Mouse (Mus musculus): ENCODE measurements around the gene Rgs10.
A peak's percentile ranks its signal among the peaks of the same experiment; 100 is the strongest.

The Rgs10 gene

DNA sequence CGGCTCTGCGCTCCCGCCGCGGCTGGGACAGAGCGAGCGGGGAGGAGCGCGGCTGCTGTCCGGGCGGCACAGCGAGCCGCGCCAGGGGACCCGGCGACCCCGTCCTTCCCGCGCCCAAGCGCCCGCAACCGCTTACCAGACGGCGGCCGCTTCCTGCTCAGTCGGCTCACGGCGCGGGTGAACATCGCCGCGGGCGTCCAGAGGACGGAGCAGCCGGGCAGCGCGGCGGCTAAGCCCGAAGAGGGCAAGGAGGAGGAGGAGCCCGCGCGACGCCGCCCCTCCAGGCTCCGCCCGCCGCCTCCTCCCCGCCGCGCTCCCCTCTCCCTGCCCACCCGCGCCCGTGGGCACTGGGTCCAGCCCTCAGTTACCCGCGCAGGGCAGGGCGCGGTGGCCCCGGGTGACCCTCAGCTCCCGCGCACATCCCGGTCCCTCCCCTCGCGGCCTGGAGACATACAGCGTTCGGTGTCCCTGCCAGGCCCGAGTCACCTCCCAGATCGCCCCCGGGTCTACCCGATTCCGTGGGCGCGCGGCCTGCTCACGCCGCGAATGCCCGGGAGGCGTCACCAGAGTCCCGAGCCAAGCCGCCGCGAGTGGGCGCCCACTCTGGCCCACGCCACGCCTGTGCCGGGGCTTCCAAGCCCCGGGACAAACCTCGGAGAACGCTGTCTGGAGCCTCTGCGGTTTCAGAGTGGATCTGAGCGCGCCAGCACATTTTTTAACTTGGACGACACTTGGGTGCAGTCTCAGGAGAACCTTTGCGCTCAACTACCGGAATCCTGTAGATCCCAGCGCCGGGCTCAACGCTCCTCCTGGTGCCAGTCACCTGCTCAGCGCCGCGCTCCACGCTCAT is at the start of gene Rgs10:
Gene Rgs10 (minus strand): TSS at position 829 of the 850 bp plus-strand sequence.
- peak; percentile 45 for DNase-seq

DNA sequence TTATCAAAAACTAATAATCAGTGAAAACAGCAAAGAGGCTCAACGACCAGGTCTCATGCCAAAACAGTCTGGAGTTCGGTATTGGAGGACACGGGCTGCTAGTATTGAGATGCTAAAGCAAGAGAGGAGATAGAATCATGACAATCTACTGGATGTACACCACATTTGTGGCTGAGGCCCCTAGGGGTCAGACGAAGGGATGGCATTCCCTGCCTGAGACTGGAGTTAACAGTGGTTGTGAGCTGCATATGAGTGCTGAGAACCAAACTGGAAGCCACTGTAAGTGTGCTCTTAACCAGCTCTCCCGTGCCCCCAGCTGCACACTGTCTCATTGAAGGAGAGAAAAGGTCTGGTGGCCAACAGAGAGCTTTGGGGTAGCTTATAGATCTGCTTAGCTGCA is 43.8 kb upstream of the Rgs10 start:
- no peak for DNase-seq

DNA sequence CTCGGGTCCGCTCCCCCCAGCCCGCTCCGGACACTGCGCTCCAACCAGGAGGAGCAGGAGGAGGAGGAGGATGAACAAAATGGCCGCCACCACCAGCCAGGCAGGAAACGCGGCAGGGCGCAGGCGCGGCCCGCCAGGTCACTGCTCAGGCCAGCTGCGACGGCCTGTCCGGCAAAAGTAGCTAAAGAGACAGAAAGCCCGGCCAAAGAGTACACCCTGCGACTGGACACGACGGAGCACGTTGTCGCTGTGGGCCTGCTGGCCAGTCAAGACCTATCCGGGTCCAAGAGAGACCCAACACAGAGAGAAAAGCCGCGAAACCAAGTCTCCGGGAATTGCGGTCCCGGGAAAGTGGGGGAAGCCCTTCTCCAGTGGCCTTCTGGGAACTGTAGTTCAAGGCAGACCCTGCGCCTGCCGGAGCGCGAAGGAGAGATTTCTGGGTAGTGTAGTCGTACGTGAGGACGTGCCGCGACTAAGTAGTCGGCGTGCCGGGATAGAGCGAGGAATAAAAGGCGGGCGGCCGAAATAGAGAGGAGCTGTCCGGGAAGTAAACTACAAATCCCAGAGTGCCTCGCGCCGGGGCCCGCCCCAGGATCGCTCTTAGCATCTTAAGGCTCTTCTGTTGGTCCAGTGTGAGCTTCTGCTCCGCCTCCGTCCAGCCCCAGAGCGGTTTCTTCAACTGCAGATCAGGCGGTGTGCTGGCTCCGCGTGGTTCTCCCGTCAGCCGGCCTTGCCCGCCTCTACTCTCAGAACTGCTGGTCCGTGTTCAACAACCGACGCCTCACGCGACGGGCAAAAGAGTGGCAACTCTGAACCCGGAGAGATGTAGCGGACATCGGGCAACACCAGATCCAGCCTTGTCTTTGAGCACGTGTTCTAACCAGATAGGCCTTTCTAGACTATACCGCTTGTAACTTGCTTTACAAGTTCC is 43.0 kb upstream of the Rgs10 start, which contains the start of gene Tial1:
Gene Tial1 (minus strand): TSS at position 433 of the 931 bp plus-strand sequence.
- DNase-seq, result peak; percentile 94

DNA sequence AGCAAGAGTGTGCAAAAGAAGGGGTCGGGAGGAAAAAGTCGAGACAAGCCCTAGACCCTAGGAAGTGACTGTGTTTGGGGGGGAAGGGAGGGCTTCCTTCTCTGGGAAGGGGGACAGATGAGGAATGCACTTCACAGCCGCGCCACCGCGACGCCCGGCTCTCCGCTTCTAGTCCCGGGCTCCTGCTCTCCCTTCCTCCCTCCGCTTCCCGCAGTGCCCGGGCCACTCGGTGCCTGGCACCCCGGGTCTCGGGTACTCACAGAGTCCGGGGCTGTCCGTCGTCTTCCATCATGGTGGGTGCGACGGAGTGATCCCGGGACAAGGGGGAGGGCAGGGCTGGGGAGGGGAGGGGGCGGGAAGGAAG is 42.3 kb upstream of the Rgs10 start:
- DNase-seq, result no peak

DNA sequence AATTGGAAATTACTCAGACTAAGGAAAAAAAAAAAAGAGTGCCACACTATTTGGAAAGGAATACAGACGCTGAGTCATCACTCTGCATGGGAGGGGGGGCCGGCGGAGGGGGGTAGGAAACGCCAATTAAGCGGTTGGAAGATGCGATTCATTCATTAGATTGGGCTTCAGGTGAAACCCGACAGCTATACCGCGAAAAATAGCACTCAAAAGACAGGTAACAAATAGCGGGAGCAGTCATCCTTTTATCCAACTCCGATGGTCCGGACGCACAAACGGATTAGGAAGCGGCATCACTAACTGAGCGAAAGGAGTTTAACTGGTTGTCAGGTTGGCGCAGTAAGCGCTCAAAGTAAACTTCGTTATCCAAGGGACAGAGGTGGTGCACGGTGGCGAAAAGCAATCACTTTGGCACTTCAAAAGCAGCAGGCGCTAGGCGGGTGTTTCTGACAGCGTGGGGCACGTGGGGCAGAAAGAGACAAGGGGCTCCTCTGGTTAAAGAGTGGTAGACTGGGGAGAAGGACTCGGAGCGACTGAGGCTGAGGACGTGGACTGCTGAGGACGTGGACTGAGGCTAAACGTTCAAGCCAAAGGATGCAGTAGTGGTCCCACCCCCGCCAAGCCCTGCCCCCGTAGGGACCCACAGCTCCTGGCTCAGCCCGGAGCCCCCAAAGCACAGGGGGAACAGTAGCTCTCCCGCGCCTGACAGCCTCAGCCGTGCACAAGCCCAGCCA is 41.7 kb upstream of the Rgs10 start:
- peak; percentile 39 for DNase-seq

DNA sequence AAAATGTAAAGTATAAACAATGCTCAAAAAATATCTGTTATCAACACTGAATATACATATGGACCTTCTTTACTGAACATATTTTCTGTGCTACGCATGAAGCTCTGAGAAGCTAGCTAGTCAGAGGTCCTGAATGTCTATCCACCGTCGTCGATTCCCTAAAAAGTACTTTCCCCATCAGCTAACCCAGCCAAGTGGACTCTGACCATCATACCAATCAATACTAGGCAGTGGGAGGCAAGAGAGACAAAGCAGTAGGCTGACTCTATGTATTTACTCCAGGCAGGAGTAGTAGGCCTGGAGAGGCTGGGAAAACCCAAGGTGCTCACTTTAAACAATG is 41.2 kb upstream of the Rgs10 start:
- no peak for DNase-seq

DNA sequence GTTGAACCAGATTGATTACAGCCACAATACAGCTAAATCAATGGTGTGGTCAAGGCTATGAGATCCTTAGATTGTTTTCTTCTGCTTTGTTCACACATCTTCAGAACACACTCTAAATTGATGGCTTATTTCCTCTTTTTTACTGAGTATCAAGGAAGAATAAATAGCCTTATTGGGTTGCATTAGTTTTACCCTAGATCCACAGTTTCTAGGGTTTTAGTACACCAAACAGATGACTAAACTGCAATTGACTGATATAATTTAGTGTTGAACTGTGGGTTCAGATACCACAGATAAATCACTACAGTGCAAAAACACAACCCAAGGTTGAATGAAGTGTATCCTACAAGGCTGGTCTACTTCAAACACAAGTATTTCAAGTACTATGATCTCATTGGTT is 39.5 kb upstream of the Rgs10 start:
- DNase-seq, result no peak

DNA sequence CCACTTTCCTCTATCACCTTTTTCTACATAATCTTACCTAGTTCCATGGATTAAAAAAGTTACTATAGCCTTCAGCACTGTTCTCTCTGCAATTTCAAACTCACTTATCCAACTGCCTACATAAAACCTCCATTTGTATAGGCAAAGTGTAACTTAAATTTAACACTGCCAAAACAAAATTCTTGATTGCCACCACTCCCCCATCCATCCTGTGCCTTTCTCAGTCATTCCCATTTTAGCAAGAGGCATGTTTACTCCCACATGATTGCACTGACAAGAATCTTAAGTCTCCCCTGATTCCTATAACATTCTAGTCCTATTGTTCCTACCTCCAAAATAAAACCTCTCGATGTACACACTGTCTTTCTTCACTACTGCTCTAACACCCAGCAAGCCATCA is 34.2 kb upstream of the Rgs10 start:
- no peak for DNase-seq

DNA sequence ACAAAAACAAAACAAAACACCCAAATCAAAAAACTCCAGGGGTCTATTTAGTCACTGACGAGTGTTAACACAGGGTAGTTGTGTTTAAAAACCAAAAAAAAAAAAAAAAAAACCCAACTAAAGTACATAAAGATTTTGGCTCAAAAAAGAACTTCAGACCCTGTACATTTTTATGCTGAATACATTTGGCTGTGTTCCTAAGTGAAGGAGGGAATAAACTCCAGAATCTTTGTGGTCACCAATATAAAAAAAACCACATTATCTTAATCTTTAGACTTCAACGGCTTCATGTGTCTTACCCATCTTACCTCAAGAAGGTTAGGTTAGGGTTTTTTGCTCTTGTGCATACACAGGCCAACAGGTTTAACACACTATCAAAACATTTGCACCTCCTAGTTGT is 22.0 kb upstream of the Rgs10 start:
- DNase-seq, result no peak

DNA sequence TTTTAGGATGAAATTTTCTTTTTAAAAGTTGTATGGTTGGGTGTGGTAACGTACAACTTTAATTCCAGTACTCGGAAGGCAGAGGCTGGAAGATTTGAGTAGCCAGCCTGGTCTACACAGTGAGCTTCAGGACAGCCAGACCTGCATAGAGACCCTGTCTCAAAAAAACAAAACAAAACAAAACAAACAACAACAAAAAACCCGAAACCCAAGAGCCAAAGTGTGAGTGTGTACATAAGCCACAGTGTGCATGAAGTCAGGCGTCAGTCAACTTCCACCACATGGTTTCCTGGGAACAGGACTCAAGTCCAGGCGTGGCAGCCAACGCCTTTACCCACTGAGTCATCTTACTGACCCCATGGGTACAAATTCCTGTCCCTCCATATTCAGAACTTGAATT is 20.7 kb upstream of the Rgs10 start:
- no peak for DNase-seq

DNA sequence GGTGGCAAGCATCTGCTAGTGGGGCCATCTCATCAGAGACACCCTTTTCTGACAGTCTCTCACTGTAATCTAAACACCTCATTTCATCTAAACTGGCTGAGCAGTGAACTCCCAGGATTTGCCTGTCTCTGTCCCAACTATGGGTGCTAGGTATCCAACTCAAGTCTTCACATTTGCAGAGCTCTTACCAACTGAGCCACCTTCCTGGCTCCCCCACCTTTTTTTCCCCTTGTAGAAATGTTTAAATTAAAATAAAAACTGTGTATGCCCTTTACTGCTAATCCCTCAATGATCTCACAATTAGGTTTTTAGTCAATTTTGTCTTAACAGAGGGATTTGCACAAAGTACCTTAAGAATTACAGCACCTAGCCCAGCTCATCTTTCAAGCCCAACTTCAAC is 19.6 kb upstream of the Rgs10 start:
- DNase-seq, result no peak

DNA sequence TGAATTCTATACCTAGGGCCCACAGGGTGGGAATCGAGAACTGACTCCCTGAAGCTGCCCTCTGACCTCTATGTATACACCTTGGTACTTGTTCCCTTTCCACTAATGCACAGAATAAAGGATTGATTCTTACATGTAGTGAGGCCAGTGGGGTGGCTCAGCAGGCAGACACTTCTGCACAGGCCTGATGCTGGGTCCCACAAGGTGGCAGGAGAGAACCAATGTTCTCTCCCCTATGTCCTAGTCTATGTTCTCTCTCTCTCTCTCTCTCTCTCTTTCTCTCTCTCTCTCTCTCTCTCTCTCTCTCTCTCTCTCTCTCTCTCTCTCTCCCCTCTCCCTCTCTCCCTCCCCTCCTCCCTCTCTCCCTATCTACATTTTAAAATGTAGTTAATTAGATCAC is 14.7 kb upstream of the Rgs10 start:
- DNase-seq, result peak; percentile 41

DNA sequence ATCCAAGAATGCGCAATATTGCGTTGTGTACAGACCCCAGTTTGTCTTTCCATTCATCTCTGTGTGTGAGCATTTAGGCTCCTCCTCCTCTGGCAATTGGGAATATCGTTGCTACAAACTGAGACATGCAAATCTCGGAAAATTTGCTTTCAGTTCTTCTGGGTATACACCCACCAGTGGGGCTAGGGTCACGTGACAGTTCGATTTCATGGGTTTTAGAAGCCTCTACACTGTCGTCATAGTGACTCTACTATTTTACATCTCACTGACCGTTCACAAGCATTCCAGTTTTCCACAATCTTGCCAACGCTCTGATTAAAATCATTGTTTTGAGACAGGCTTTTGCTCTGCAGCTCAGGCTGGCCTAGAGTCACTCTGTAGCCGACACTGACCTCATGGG is 14.0 kb upstream of the Rgs10 start:
- no peak for DNase-seq

DNA sequence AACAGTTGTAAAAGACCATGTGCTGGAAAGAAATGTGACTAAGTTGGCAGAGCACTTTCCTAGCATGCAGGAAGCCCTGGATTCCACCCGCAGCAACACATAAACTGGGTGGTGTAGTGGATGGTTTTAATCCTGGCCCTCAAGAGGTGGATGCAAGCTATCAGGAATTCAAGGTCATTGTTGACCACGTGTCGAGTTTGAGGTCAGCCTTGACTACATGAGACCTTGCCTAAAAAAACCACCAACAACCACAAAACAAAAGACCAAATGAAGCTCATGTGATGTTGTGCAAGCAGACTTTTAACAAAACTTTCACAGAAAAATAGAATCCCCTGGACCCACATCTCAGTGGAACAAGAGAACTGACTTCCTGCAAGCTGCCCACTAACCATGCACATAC is 3.9 kb upstream of the Rgs10 start:
- no peak for DNase-seq

DNA sequence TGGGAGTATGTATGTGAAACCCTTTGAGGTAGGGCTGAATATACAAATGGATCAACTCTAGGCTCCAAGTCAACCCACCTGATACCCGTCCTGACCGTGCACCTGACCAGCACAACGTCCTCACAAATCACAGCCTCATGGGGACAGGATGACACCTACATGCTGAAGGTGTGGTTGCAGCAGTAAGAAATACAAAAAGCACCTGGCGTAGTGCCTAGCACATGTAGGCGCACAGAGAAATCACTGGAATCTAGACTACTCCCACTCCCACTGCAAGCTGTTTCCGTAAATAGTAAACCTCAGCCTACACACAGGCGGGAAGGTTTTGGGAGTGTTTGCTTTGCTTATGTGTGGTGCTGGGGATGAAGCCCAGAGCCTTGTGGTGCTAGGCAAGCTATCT is 3.1 kb upstream of the Rgs10 start:
- no peak for DNase-seq

DNA sequence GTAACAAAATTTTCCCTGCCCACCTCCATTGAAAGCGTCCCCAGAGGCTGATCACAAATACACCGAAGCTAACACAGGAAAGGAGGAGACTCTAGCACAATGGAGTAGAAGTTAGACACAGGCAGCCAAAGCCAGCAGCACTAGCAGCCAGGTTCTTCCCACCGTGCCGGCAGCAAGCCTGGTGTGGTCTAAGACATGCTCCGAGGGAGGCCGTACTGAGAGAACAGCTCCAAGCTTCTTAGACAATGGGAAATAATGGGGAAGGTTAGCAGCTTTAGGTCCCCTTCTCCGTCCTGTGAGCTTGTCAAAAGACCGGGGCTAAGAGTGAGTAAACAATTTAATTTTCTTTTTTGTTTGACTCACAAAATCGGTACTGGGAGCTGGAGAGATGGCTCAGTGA is 1.1 kb upstream of the Rgs10 start:
- DNase-seq, result no peak

DNA sequence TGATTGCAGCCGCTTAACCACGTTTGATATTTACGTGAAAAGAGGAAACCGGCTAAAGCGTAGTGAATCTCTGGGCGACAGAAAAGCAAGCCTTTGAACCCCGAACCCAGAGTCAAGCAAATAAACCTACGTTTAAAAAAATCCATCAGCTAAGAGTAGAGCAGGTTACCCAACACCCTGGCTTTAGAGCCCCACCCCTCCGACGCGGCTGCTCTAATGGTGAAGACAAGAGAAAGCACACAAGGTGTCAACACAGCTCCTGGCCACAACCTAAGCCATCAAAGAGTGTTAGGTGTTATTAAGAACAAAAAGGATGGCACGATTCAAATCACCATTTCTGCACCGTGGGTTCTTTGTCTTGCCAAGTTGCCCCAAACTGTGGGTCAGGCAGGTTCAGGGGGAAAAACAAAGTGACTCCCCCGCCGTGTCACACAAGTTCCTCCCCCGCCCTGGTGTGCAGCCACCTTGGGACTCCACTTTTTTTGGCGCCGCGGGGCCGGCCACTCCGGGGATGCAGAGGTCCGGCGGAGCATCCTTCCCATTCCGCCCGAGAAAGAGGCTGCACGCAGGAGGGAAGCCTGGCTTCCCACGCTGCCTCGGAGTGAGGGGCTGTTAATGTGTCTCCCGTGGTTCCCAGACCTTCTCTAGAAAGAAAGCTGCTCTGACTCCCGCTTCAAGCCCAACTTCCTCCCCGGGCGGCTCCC is 1.2 kb downstream of the Rgs10 start:
- DNase-seq, result no peak

DNA sequence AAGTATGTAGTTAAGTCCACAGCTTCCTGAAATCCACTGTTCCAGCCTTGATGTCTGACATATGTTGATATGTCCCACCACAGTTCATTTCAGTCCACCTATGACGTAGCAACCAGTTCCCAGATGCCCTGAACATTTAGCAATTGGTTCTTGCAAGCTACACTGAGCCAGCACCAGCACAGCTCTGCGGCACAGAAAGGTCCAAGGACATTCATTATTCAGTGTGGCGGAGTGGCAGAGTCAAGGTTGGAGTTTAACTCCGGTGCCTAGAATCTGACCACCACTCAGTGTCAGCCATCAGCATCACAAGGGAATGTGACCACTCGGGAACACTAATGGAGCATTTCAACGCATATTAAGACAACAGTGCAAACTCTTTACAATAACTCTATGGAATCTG is 1.9 kb downstream of the Rgs10 start:
- DNase-seq, result no peak

DNA sequence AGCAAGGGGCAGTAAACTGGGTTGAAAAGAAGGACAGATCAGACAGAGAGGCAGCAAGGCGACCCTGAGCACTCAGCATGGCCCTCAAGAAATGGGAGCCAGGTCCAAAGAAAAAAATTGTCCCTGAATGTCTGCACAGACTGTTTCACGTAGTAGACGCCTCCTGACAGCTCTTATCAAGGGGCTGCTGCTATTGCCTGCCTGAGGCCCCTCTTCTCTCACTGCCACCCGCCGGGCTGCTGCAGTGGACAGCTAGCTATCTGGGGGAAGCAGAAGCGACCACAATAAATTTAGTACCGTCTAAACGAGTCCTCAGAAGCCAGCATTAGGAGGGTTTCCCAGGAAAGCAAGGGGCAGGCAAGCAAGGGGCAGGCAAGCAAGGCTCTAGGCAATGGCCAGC is 4.1 kb downstream of the Rgs10 start:
- no peak for DNase-seq

DNA sequence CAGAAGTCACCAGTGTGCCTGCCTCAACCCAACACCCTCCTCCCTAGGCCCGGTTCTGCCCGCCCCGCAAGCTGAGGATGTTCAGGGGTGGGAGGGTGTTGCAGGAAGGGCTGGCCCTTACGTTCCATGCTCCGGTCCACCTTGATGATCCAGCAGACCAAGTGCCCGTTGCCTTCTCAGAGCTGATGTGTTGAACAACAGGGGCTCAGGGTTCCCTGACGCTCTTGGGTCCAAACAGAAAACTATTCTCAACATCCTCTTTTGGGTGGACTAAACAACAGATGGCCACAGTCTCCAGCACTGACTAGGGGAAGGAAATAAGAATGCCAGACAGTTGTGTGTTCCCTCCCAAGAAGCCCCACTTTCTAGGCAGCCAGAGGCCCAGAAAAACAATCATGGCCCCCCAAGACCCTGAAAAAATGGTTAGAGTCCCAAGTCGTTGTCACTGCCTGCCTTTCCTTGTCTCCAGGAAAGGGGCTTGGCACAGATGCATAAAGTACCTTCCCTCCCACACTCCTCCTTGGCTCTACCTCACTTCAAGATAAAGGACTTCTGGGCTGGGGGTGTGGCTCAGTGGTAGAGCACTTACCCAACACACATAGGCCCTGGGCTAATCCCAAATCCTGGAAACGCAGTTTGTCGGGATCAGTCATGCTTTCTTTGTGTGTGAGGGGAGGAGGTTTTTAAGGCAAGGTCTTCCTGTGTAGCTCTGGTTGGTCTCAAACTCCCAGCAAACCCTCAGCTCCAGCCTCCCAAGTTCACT is 6.3 kb downstream of the Rgs10 start:
- no peak for DNase-seq

DNA sequence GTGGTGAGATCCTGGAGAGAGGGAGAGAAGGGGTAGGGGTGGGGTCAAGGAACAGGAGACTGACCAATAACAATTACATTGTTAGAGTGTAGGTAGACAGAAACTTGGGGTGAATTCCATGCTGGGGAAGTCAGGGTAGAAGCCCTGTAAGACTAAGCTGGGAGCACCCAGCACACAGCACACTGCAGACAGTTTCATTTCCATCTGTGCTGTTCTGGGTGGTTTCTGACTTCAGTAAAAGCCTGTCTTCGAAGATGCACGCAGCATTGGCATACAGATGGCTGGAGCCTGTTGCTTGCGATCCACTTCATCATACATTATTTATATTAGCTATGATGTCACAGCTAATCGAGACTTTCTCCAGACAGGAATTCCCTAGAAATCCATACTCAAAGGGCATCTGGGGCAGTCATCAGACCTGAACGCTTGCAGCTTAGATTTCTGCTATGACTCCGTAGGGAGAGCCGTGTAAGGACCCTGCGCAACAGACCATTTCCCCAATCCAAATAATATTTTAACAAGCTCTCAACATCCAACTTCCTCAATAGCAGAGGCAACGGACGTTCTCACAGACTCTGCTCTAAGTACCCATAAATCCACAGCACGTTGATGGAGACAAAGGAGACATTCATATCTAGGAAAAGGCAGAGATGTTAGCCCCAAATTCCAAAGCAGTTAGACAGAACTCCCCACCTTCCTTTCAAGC is 7.7 kb downstream of the Rgs10 start:
- no peak for DNase-seq
